Mouse (Mus musculus): ENCODE measurements around the gene Cntn5.

Gene Cntn5

DNA sequence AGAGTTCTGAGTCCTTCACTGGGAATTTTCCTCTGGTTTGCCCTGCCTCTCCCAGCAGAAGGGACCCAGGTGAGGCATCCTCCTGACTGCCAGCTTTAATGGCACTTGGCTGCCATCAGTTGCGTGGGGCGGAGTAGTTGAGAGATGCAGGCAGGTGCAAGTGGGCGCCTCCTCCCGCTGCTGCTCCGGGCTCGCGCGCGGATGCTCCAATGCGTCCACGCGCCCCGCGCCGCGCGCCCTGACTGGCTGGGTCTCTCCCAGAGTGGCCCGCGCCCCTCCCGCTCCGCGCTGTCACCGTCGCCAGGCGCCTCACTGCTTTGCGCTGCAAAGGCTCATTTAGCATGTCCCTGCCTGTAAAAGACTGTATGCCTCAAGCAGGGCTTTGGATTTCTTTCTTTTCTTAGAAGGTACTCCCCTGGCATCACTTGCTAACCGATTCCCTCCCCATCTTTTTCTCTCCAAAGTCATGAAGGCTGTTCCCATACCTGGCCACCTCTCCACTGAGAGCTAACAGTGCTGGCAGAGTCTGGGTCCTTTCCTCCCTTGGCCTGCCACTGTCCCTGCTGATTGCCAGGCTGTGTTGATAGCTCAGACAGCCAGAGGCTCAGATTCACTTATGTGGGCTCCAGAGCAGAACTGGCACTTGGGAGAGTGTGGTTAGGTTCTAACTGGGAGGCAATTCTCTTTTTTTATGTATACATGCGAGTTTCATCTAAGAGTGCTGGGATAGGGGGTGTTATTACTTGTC is at the start of gene Cntn5:
Gene Cntn5 (minus strand): TSS at position 160 of the 748 bp plus-strand sequence.
- in situ Hi-C loops (cut with MboI, MseI): no loop called here

- in situ Hi-C loops (cut with MboI, MseI): no loop called here
Measured at GRCm38 (mm10) chr9:10950470-10950869, 45.9 kb upstream of the Cntn5 start.

DNA sequence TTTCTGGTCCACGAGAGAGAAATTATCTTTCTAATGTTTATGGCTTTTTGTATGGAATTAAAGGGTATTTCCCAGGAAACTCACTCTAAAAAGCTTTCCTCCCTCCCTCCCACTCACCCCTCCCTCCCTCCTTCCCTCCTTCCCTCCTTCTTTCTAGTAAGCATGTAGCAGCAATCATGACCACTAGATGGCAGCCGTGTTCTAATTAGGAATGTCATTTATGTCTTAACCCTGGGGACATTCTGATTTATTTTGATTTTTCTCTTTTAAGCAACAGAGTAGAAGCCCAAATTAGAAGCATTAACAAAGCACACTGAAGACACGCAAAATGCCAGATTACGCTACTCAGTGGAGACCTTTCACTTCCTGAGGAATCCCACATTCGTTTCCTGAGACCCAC is 5.0 kb upstream of the Cntn5 start:
- in situ Hi-C loops (cut with MboI, MseI): no loop called here

DNA sequence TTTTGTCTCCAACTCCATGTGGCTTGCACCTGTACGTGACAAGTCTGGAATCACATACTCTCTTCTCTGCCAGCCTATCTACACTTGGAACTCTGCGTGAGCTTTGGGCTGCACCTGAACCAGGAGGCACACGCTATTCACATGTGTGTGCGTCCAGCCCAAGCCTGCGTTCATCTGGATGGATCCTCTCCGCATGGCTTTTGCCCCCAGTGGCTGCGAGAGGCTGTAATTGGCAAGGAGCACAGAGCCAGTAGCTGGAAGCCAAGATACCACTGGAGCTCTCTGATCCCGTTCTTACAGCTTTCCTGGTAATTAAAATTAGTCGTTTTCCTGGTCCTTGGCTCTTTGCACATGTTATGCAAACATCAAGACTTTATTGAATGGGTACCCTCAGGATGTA is 1.1 kb upstream of the Cntn5 start:
- in situ Hi-C loops (cut with MboI, MseI): no loop called here

DNA sequence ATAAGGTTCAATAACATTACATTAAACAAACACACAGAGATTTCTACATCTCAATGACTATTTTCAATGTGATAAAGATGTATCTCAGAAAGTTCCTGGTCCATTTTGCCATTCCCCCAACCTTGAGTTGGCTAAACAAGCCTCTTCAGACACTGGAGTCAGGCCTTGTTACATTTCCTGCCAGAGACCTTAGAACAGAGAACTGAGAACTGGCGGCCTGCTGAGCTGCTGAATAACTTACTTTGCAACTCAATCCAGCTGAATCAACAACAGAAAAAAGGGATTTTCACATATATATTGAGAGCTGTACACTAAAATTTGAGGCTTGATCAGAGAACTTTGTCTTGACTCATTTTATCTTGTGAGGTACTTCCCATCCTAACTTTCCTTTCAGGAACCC is 24.8 kb downstream of the Cntn5 start:
- in situ Hi-C loops (cut with MboI, MseI): no loop called here

- in situ Hi-C loops (cut with MboI, MseI): no loop called here
Measured at GRCm38 (mm10) chr9:10873881-10874280, 30.7 kb downstream of the Cntn5 start.

GRCm38 (mm10) chr9:10856204-10856892 is 48.2 kb downstream of the Cntn5 start:
- in situ Hi-C loops (cut with MboI, MseI): no loop called here

DNA sequence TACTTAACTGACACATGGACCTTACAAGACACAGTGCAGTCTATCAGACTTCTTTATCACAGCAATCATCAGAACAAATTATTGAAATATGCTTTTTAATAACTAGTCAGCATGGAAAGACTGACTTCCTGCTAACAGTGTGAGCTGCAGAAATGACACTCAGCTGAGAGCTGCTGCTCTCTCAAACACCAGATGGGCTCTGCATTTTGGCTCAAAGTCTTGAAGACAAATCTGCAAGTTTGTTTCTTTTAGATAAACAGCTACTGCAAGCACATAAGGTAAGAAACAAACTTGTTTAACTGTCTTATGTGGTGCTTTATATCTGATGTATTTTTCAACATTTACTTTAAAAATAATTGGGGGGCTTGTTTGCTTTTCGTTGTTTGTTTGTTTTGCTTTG is 87.9 kb downstream of the Cntn5 start:
- in situ Hi-C loops (cut with MboI, MseI): no loop called here

GRCm38 (mm10) chr9:10797158-10797557 is 107.4 kb downstream of the Cntn5 start:
- in situ Hi-C loops (cut with MboI, MseI): no loop called here

- in situ Hi-C loops (cut with MboI, MseI): no loop called here
Measured at GRCm38 (mm10) chr9:10795102-10795501, 109.5 kb downstream of the Cntn5 start.

GRCm38 (mm10) chr9:10731878-10732277 is 172.7 kb downstream of the Cntn5 start:
- in situ Hi-C loops (cut with MboI, MseI): no loop called here

DNA sequence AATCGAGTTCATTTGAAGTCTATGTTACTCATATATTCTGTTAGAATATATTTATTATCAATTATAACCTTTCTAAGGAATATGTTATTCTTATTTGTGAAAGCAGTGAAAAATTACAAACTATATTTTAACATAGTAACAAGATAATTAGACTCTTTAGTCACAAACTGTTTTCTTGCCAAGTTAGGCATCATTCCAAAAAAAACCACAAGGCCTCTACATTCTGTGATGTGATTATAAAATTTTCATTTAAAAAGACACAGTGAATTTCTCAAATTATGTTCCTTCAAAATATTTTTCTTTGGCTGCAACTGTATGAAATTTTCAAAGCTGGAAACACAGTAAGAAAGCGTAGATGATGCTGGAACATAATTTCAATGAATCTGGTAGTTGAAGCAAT is 180.4 kb downstream of the Cntn5 start:
- in situ Hi-C loops (cut with MboI, MseI): no loop called here

GRCm38 (mm10) chr9:10722121-10722520 is 182.5 kb downstream of the Cntn5 start:
- in situ Hi-C loops (cut with MboI, MseI): no loop called here

DNA sequence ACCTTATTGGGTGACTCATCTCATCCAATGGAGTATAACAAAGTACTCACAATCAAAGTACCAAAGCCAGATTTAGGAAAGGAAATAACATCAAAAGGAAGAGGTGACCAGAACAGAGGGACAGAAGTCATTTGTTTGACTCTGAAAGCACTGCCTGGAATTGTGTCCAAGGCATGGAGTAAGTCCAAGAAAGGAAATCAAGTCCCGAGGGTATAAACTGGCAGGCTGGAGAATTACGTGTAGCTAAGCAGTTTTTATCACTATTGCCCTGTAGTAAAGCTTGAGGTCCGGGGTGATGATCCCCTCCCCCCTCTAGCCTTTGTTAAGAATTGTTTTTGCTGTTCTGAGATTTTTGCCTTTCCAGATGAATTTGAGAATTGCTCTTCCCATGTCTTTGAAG is 185.6 kb downstream of the Cntn5 start:
- in situ Hi-C loops (cut with MboI, MseI): no loop called here

- in situ Hi-C loops (cut with MboI, MseI): no loop called here
Measured at GRCm38 (mm10) chr9:10713641-10714040, 190.9 kb downstream of the Cntn5 start.

GRCm38 (mm10) chr9:10681646-10682045 is 222.9 kb downstream of the Cntn5 start:
- in situ Hi-C loops (cut with MboI, MseI): no loop called here

DNA sequence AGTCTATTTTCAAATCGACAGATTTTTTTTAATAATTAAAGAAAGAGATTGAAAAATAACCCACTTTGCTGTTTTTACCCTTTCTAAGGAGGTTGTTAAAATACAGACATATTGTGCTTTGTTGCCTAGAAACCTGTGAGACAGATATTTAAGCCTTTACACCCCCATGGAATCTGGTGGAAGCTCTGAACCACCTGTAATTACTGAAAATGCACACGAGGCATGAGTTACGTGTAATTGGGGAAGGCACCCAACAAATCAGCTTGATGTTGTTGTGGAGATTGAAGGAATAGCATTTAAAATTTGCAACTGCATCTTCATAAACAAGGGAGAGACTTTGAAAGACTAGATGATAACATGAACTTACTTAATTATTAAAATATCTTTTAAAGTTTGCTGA is 223.4 kb downstream of the Cntn5 start:
- in situ Hi-C loops (cut with MboI, MseI): no loop called here

GRCm38 (mm10) chr9:10668676-10669075 is 235.9 kb downstream of the Cntn5 start:
- in situ Hi-C loops (cut with MboI, MseI): no loop called here

DNA sequence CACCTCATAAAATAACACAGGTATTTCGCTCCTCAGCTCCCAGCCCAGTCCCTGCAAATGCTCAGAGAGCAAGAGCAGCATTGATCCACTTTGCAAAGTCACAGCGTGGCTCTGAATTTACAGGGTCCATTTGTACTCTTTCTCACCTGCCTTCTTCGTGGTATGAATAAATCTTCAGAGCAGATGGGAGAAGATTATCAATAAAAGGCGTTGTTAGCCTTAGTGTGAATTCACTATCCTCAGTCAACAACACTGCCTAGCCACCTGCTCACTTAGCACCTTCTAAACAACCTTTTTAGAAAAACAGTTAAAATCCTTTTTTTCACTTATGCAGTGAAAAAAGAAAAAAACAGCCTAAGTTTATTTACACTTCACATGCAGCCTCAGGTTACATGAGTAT is 237.1 kb downstream of the Cntn5 start:
- in situ Hi-C loops (cut with MboI, MseI): no loop called here

- in situ Hi-C loops (cut with MboI, MseI): no loop called here
Measured at GRCm38 (mm10) chr9:10665756-10666155, 238.8 kb downstream of the Cntn5 start.

DNA sequence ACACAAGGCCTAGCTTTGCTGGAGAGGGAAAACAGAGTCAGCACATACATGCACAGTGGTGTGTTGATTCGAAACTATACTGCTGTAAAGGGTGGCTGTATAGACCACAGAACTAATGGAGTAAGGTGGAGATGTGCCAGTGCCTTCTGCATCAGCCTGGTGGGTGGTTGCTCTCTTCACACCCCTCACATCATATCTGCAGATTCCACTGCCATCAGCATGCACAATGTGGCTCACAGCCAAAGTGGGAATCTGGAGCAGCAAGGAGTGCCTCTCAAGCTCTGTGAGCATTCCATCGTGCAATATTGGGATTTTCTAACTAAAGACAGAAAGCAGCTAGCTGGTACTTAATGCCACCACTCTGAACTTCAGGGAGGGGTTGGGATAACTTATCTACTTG is 241.5 kb downstream of the Cntn5 start:
- in situ Hi-C loops (cut with MboI, MseI): no loop called here

- in situ Hi-C loops (cut with MboI, MseI): no loop called here
Measured at GRCm38 (mm10) chr9:10659478-10659877, 245.1 kb downstream of the Cntn5 start.

DNA sequence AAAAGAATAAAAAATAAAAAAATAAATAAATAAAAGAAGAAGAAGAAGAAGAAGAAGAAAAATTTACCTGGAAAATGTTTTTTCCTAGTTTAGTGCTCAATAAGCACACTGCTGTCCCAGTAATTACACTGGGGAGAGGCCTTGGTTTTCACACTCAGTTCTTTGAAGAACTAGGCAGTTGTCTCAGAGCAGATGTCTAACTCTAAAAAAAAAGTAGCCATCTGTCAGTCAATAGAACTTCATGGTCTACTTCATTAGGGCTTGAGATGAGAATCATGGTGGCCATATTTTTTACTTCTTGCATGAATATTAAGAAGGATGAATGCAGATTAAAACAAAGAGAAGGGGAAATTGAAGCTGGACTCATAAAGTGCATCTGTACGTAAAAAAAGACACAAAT is 246.5 kb downstream of the Cntn5 start:
- in situ Hi-C loops (cut with MboI, MseI): no loop called here
